7 mouse cellular contexts compared by ENCODE assay signal in genomic region chr8:70493692-70494415, GRCm38 (mm10). TPM values are rescaled to one million over a fixed set of nuclear protein-coding genes. Genes with fewer than 3 reads are reported as not detected.
DNase-seq lines count a peak whose midpoint lies in the region; ATAC-seq and TF ChIP-seq lines count a peak whose summit lies in the region.

No protein-coding gene starts in this region.

- peaks cover 59% of the 10 kb centered on the region for H3K4me1 ChIP-seq in lung, embryonic 15.5 days
- H3K4me1 ChIP-seq in forebrain, embryonic 12.5 days, result peaks cover 46% of the 10 kb centered on the region
- peaks cover 75% of the 10 kb centered on the region for H3K4me1 ChIP-seq in limb, embryonic 15.5 days
- H3K4me1 ChIP-seq in stomach, postnatal 0 days (replicated peaks; ENCODE audit: control insufficient read depth, insufficient read depth), result 0 out of 2 replicates have a peak, but pooled peaks cover 2% of the 10 kb centered on the region

- H3K9me3 ChIP-seq in lung, embryonic 15.5 days, result no peaks in the 10 kb centered on the region
- no peaks in the 10 kb centered on the region for H3K9me3 ChIP-seq in forebrain, embryonic 12.5 days
- no peaks in the 10 kb centered on the region for H3K9me3 ChIP-seq in limb, embryonic 15.5 days
- no peaks in the 10 kb centered on the region for H3K9me3 ChIP-seq in stomach, postnatal 0 days (ENCODE audit: control insufficient read depth, low read length)

- TF ChIP-seq CTCF in stomach, postnatal 0 days (IDR thresholded peaks at IDR 0.05; ENCODE audit: low read depth), result no peak

- no peak for TF ChIP-seq EP300 in stomach, postnatal 0 days (optimal IDR thresholded peaks at IDR 0.05)

- DNase-seq in lung, postnatal 25 days (ENCODE audit: low spot score), result no peak
- no peak for DNase-seq in stomach, postnatal 0 days (ENCODE audit: low spot score)
- no peak for DNase-seq in ovary, adult 18-20 months (ENCODE audit: low spot score)

- H3K27ac ChIP-seq in lung, embryonic 15.5 days, result peak overlapping the region; percentile 97
- H3K27ac ChIP-seq in forebrain, embryonic 12.5 days, result no peak overlapping the region
- peak overlapping the region; percentile 57 for H3K27ac ChIP-seq in limb, embryonic 15.5 days
- no peak overlapping the region for H3K27ac ChIP-seq in stomach, postnatal 0 days (replicated peaks)

- H3K36me3 ChIP-seq in lung, embryonic 15.5 days, result no peaks in the 10 kb centered on the region
- no peaks in the 10 kb centered on the region for H3K36me3 ChIP-seq in forebrain, embryonic 12.5 days (replicated peaks)
- no peaks in the 10 kb centered on the region for H3K36me3 ChIP-seq in limb, embryonic 15.5 days
- no peaks in the 10 kb centered on the region for H3K36me3 ChIP-seq in stomach, postnatal 0 days (ENCODE audit: control insufficient read depth, insufficient read depth, low read length)

- under 1% methylated on average over 44 of the region's 47 CpGs for WGBS in lung, embryonic 15.5 days
- WGBS in forebrain, embryonic 12.5 days, result 2% methylated on average over 47 of the region's 47 CpGs
- WGBS in limb, embryonic 15.5 days, result under 1% methylated on average over 46 of the region's 47 CpGs
- WGBS in stomach, postnatal 0 days, result under 1% methylated on average over 46 of the region's 47 CpGs

- peak overlapping the region; percentile 63 for H3K9ac ChIP-seq in lung, embryonic 15.5 days
- no peak overlapping the region for H3K9ac ChIP-seq in forebrain, embryonic 12.5 days
- H3K9ac ChIP-seq in limb, embryonic 15.5 days, result peak overlapping the region; percentile 44
- H3K9ac ChIP-seq in stomach, postnatal 0 days (ENCODE audit: low read length), result peak overlapping the region; percentile 45; the same call in 1 of the 2 replicates

- ATAC-seq in lung, embryonic 15.5 days (ENCODE audit: borderline replicate concordance, extremely low read depth, low FRiP score, low TSS enrichment), result no peak
- ATAC-seq in forebrain, embryonic 12.5 days (ENCODE audit: low FRiP score), result no peak
- no peak for ATAC-seq in limb, embryonic 15.5 days (ENCODE audit: insufficient number of reproducible peaks, low FRiP score, low TSS enrichment, low read depth)
- no peak for ATAC-seq in stomach, postnatal 0 days (ENCODE audit: low FRiP score, low TSS enrichment)
- ATAC-seq in inflammation-experienced regulatory T-cells, adult 6 months, result no peak

- H3K4me3 ChIP-seq in lung, embryonic 15.5 days, result peak overlapping the region; percentile 54
- H3K4me3 ChIP-seq in forebrain, embryonic 12.5 days (replicated peaks), result peak overlapping the region; percentile 39
- H3K4me3 ChIP-seq in limb, embryonic 15.5 days, result peak overlapping the region; percentile 53
- H3K4me3 ChIP-seq in stomach, postnatal 0 days (ENCODE audit: low read depth, low read length), result peak overlapping the region; percentile 43

- H3K27me3 ChIP-seq in lung, embryonic 15.5 days, result peaks cover 97% of the 10 kb centered on the region
- H3K27me3 ChIP-seq in forebrain, embryonic 12.5 days, result peaks cover 100% of the 10 kb centered on the region
- H3K27me3 ChIP-seq in limb, embryonic 15.5 days, result peaks cover 90% of the 10 kb centered on the region
- H3K27me3 ChIP-seq in stomach, postnatal 0 days (ENCODE audit: control insufficient read depth, insufficient read depth, low read length), result peaks cover 46% of the 10 kb centered on the region

- peak overlapping the region; percentile 82 for H3K4me2 ChIP-seq in lung, embryonic 15.5 days
- H3K4me2 ChIP-seq in forebrain, embryonic 12.5 days, result peak overlapping the region; percentile 56
- H3K4me2 ChIP-seq in limb, embryonic 15.5 days, result peak overlapping the region; percentile 89
- H3K4me2 ChIP-seq in stomach, postnatal 0 days (replicated peaks; ENCODE audit: low read depth), result peak overlapping the region; percentile 75

RNA-seq across cellular contexts. Expression of gene Crlf1, which starts 0.9 kb away (rescaled TPM):
- polyA plus RNA-seq in lung, embryonic 15.5 days (2015; fragmentation: Nextera tagmentation; extraction: Ambion mirVana), result 181 and 186 TPM in 2 replicates
- polyA plus RNA-seq in forebrain, embryonic 12.5 days (2016; fragmentation: Nextera tagmentation; extraction: Ambion mirVana), result 1.6 and 2.8 TPM in 2 replicates
- 91.2 and 97.7 TPM in 2 replicates for polyA plus RNA-seq in limb, embryonic 15.5 days (2015; fragmentation: Nextera tagmentation; extraction: Ambion mirVana)
- polyA plus RNA-seq in stomach, postnatal 0 days (2015; fragmentation: Nextera tagmentation; extraction: Ambion mirVana), result 5.8 and 6.5 TPM in 2 replicates
- polyA plus RNA-seq in inflammation-experienced regulatory T-cells, adult 6 months (2017; shearing (Covaris generic)), result not detected

RNA-seq across cellular contexts. Expression of gene Tmem59l, which starts 6.7 kb away (rescaled TPM):
- 6.5 and 6.6 TPM in 2 replicates for polyA plus RNA-seq in lung, embryonic 15.5 days (2015; fragmentation: Nextera tagmentation; extraction: Ambion mirVana)
- 17.0 and 17.6 TPM in 2 replicates for polyA plus RNA-seq in forebrain, embryonic 12.5 days (2016; fragmentation: Nextera tagmentation; extraction: Ambion mirVana)
- polyA plus RNA-seq in limb, embryonic 15.5 days (2015; fragmentation: Nextera tagmentation; extraction: Ambion mirVana), result 6.9 and 9.6 TPM in 2 replicates
- 2.4 and 2.8 TPM in 2 replicates for polyA plus RNA-seq in stomach, postnatal 0 days (2015; fragmentation: Nextera tagmentation; extraction: Ambion mirVana)
- polyA plus RNA-seq in inflammation-experienced regulatory T-cells, adult 6 months (2017; shearing (Covaris generic)), result under 1 TPM in 1 of 3 experiments, not detected in 2; 0.47 TPM

RNA-seq across cellular contexts. Expression of gene Rex1bd, which starts 12.7 kb away (rescaled TPM):
- 120 and 122 TPM in 2 replicates for polyA plus RNA-seq in lung, embryonic 15.5 days (2015; fragmentation: Nextera tagmentation; extraction: Ambion mirVana)
- 126 and 127 TPM in 2 replicates for polyA plus RNA-seq in forebrain, embryonic 12.5 days (2016; fragmentation: Nextera tagmentation; extraction: Ambion mirVana)
- polyA plus RNA-seq in limb, embryonic 15.5 days (2015; fragmentation: Nextera tagmentation; extraction: Ambion mirVana), result 136 and 149 TPM in 2 replicates
- polyA plus RNA-seq in stomach, postnatal 0 days (2015; fragmentation: Nextera tagmentation; extraction: Ambion mirVana), result 119 and 122 TPM in 2 replicates
- 10 to 100 TPM; 67.7 to 85.1 (median 84.4) TPM for polyA plus RNA-seq in inflammation-experienced regulatory T-cells, adult 6 months (2017; shearing (Covaris generic))

RNA-seq across cellular contexts. Expression of gene Uba52, which starts 16.7 kb away (rescaled TPM):
- polyA plus RNA-seq in lung, embryonic 15.5 days (2015; fragmentation: Nextera tagmentation; extraction: Ambion mirVana), result 909 and 953 TPM in 2 replicates
- 692 and 734 TPM in 2 replicates for polyA plus RNA-seq in forebrain, embryonic 12.5 days (2016; fragmentation: Nextera tagmentation; extraction: Ambion mirVana)
- polyA plus RNA-seq in limb, embryonic 15.5 days (2015; fragmentation: Nextera tagmentation; extraction: Ambion mirVana), result 859 and 940 TPM in 2 replicates
- 951 and 966 TPM in 2 replicates for polyA plus RNA-seq in stomach, postnatal 0 days (2015; fragmentation: Nextera tagmentation; extraction: Ambion mirVana)
- 1,000 to 10,000 TPM; 2,608 to 4,221 (median 3,776) TPM for polyA plus RNA-seq in inflammation-experienced regulatory T-cells, adult 6 months (2017; shearing (Covaris generic))

RNA-seq across cellular contexts. Expression of gene Klhl26, which starts 17.1 kb away (rescaled TPM):
- 26.2 and 27.1 TPM in 2 replicates for polyA plus RNA-seq in lung, embryonic 15.5 days (2015; fragmentation: Nextera tagmentation; extraction: Ambion mirVana)
- polyA plus RNA-seq in forebrain, embryonic 12.5 days (2016; fragmentation: Nextera tagmentation; extraction: Ambion mirVana), result 18.3 and 18.6 TPM in 2 replicates
- 27.9 and 28.2 TPM in 2 replicates for polyA plus RNA-seq in limb, embryonic 15.5 days (2015; fragmentation: Nextera tagmentation; extraction: Ambion mirVana)
- 10.4 and 12.4 TPM in 2 replicates for polyA plus RNA-seq in stomach, postnatal 0 days (2015; fragmentation: Nextera tagmentation; extraction: Ambion mirVana)
- 10 to 100 TPM in 1 of 3 experiments, 1 to 10 TPM in 2; 6.5 to 10.4 (median 8.8) TPM for polyA plus RNA-seq in inflammation-experienced regulatory T-cells, adult 6 months (2017; shearing (Covaris generic))

Comparison
In these comparisons a context has a peak if more than half of its experiments do, and no peak if none do; other contexts are left out.
1. H3K27ac ChIP-seq: peak in lung, embryonic 15.5 days (single experiment) and limb, embryonic 15.5 days (single experiment); none in forebrain, embryonic 12.5 days (single experiment) and stomach, postnatal 0 days (single experiment).
2. RNA of gene Crlf1, which starts 0.9 kb away (polyA plus RNA-seq): 181 to 186 TPM in lung, embryonic 15.5 days and 91.2 to 97.7 TPM in limb, embryonic 15.5 days; 5.8 to 6.5 TPM in stomach, postnatal 0 days, 1.6 to 2.8 TPM in forebrain, embryonic 12.5 days and not detected in inflammation-experienced regulatory T-cells, adult 6 months; every median in the first group is over 10 times any median in the second.
3. Peak in every context shown above with its lines, with median percentiles within 50 percentile points of each other: H3K4me2 ChIP-seq and H3K4me3 ChIP-seq.